Mouse (Mus musculus): Measurements from ENCODE around the gene Cntnap2.

The Cntnap2 gene

DNA sequence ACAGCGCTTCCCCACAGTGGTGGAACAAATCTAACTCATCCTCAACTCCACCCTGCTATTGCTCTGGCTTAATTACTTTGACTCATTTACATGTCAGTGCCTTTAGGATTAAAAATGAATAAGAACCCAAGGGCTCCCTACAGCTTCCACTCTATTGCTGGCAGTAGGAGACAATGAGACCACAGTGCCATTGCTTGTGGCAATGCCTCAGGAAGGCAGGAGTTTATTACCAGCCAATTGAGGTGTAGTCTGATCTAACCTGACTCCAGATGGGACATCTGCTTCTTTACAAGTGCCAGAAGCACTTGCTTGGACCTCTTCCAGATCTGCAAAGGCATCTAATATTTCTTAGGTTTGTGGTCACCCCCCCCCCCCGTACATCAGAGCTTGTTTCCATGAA, 1615.9 kb downstream of the Cntnap2 start:
- DNase-seq (ENCODE audit: low spot score in 2 of 2), result no peak

DNA sequence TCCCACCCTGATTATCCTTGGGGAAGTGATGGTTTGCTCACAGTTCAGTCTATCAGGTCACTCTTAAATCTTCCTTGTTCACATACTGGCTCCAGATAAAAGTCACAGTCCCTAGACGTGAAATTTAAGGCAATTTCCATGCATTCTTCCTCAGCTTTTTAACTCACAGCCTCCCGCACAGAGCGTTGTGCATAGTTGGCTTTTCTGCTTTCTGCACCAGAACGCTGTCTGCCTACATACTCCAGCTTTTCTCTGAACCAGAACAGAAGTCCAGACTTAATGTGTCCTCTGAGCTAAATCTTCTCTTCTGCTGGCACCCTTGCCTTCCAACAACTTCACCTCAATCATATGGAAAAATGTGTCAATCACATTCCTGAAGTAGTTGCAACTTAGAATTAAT, 1616.5 kb downstream of the Cntnap2 start:
- no peak for DNase-seq (ENCODE audit: low spot score in 2 of 2)

DNA sequence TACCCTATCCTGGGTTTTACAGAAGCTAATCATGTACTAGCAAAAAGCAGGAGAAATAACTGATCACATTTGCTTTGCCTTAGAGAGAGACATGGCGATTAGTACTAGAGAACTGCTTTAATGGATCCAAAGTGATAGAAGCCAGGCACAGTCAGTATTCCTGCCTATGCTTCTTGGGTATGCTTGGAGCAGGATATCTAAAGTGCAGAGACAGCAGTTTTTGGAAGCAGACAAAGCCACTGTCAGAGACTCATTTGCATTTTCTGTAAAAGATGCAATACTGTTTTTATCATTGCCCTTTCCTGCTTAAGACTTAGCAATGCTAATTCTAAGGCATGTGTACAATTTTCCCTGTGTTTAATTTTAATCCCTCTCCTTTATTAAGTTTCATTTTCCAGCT, 1637.0 kb downstream of the Cntnap2 start:
- DNase-seq (ENCODE audit: low spot score in 2 of 2), result no peak

DNA sequence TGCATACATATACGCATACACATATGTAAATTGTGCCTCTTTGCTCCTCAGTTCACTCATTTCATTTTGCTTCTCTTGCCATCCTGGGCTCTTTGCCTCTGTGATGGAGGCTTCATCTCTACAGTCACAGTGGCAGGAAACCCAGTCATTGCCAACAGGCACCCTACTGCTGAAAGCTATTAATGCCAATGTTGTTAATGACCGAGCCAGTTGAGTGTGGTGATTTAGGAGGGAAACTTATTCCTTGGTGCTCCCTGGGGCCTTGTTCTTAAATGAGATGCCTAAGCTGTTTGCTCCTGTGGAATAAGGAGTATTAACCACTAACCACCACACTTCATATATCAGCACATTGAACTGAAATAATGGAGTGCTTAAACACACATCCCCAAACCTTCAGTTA, 1640.2 kb downstream of the Cntnap2 start:
- no peak for DNase-seq (ENCODE audit: low spot score in 2 of 2)

DNA sequence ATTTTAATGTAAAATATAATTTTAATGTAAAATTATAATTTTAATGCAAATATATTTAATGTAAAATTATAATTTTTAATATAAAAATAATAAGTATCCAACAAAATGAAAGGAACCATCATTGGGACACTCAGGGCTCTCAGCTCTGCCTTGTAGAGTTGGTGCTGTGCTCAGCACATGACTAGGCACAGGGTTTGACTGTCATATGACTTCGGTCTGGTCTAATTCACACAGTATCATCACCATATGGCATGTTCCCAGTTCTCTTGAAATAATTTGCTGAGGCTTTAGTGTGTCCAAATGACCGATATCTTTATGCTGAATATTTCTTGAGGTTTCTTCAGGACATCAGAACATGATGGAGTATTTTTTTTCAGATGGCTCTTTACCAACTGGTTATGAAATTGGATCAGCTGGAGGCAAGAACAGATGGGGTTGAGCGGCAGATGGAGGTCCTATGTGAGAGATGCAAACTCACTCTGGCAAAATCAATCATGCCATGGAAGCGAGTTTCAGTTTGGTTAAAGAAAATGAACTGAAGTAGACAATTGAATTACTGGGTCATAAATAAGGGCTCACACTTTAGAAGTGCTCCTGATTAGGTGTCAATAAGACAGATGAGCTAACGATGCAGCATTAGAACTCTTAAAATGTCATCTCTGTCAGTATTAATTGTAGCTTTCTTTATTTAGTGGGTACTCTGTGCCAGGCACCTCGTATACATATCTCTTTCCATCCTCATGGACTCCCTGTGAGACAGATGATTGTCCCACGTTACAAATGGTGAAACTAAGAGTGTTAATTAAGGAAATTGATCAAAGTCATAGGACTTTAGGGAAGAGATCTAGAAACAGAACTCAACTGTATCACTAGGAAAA, 1645.4 kb downstream of the Cntnap2 start:
- no peak for DNase-seq (ENCODE audit: low spot score in 2 of 2)

DNA sequence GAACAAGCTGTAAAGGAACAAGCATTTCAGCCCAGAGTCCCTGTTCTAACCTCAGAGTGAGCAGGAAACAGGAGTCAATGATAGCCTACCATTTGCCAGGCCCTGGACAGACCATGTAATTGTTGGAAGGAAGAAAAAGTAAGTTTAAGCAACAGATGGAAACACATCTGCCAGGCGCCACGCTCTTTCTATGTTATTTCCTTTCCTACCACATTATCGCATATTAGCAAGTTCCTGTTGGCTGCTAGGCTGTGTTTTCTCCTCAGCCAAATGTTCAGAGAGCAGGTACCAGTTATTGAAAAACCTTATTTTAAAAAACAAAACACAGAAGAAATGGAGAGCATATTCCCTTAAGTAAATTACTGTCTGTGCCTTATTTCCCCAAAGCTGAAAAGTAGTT, 1646.8 kb downstream of the Cntnap2 start:
- no peak for DNase-seq (ENCODE audit: low spot score in 2 of 2)

DNA sequence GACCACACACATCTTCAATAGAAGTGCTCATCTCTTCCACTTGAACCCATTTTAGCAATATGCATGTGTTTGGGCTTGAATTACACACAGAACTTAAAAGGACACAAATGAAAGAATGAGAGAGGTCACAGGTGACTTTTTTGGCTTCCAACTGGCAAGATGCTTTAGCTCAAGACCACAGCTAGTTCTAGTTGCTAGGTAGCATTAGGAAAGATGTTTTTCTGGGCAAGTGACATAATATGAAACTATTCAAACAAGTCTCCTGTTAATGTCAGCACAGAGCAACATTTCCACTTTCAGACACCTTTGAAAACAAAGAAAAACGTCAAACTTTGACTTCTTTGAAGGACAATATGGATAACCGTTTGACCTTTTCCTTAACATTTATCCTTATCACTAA, 1657.4 kb downstream of the Cntnap2 start:
- DNase-seq (ENCODE audit: low spot score in 2 of 2), result no peak

DNA sequence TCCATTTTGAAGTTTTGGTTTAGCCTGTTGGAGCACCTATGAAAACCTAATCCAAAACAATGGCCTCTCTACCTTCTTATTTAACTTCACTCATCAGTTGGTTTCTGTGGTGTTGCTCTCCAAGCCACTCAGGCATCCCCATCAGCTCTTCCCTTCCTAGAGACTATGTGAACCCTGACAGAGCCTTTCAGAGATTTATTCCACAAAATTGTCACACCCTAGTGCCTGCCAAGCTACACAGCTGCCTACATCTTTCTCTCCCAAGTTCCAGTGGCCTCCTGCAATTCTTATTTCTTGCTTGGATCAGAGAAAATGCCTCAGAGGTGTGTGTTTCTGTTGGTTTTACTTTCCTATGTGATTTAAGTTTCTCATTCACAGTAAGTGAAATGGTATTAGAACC, 1674.6 kb downstream of the Cntnap2 start:
- no peak for DNase-seq (ENCODE audit: low spot score in 2 of 2)

DNA sequence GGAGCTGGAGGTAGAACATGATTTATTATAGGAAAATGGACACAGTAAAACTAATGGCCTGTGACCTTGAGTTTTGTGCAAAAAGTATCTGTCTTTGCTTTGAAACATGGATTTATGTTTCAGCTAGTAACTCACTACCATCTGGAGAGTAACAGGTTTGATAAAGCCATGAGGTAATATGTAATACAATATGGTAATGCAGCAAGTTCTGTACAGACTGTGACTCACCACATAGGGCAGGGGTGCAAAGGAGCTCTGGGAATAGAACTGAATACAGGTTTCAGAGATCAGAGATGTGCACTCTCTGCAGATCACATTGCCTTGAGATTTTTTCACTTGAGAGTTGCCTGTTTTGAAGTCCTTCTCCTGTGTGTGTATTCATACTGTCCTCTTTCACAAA, 1689.3 kb downstream of the Cntnap2 start:
- no peak for DNase-seq (ENCODE audit: low spot score in 2 of 2)

DNA sequence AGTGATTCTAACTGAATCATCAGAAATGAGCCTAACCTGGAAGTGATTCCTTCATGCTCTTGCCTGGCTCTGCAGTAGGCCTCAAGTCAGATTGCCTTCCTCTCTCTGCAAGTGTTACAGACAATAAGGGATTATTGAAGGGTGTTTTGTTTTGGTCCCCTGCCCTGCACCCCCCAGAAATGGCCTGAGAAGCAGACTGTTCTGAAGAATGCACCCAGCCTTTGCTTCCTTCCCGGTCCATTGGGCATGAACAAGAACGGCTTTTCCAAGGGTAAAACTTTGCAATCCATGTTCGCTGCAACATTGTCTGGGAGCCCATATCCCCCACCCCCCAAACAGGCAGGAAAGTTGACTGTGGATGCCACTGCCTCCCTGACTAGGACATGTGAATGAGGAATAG, 1704.3 kb downstream of the Cntnap2 start:
- DNase-seq (ENCODE audit: low spot score in 2 of 2), result no peak

DNA sequence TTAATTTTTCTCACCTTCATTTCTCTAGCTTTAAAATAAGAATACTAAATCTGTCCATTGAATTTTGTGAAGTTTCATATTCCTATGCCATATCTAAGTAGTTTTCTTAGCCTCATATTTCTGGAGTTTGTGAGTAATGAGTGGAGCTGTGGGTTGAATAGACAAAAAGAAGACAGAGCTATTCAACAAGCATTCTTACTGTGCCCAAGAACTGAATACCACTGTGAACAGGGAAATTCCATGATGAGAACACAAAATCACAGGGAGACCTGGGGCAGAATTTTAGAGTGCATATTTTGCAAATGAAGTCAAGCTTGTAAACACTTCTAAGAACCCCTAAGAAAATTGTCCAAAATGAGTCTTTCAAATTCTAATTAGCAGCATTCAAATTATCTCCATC, 1715.4 kb downstream of the Cntnap2 start:
- no peak for DNase-seq (ENCODE audit: low spot score in 2 of 2)

DNA sequence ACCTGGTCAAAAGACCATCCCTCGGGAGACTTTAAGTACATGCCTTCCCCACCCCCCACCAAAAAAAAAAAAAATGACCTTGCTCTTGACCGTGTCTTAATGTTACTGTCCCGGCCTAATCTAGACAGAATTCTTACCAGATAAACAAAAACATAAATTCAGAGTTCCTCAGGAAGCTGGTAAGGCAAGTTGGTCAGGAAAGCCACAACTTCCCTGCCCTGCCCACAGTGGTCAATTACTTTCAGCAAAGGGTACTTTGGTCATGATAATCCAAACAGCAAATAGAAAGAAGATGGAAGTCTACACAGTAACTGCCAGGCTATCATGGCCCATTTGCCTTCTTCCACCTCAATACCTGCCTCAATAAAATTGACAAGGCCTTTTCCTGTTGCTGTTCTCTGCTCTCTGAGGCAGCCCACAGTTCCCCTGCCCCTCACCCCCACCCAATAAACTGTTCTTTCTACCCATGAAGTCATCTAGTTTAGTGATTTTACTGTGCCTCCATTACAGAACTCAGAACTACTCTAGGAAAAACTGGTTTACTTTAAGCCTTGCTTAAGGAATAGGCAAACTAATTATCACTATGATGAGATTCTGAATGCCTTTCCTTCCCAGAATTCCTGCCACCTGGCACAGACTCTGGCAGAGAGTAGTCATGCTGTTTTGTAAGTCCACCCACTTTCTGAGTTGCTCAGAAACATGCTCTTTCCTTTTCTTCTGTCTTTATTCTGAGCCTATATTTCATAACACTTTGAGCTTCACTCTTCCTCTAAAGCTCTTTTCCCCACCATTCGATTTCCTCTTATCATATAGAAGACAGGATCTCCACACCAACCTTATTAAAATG, 1743.3 kb downstream of the Cntnap2 start:
- no peak for DNase-seq (ENCODE audit: low spot score in 2 of 2)

DNA sequence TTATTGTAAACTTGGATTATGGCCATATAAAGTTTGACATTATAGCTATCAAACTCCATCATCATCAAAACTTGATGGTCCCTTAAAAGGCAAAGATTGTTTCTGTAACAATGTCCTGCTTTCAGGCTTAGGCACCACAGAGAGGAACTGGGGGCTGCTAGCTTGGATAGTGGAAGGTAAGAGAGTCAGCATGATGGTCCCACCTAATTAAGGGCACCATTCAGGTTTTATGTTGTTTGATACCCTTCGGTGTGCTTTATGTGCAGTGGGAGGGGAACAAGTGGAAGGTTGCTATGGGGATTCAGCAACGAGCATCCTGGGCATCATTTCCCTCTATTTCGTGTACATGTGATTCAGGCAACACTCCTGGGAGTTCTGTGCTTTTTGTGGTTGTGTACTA, 1797.5 kb downstream of the Cntnap2 start:
- no peak for DNase-seq (ENCODE audit: low spot score in 2 of 2)

DNA sequence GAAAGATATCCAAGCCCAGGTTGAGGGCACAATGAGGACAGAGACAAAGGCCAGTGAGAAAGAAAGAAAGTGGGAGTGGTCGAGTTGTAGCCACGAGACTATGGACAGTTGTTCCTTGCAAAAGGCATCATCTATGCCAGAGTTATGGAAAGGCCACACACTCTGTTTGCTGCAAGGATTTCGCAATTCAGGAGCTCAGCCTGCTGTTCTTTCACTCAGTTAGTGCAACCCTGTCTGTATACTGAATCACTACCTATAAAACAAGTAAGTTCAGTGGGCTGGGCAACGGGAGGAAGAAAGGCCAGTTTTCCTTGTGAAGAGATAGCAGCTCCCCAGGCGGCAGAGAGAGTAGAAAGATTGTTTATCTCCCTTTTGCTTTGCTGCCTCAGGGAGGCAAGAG, 1801.9 kb downstream of the Cntnap2 start:
- DNase-seq (ENCODE audit: low spot score in 2 of 2), result no peak

DNA sequence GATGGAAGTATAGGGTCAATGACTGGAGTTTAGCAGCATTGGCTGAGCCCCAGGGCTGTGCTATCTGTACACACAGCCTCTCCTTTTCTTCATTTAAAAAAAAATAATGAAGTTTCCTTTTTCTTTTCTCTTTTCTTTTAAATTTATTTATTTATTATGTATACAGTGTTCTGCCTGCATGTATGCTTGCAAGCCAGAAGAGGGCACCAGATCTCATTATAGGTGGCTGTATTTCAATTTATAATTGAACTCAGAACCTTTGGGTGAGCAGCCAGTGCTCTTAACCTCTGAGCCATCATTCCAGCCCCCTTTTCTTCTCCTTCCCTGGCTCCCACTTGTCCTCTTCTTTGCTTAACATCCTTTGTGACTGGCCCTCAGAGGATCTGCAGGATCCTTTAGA, 1807.2 kb downstream of the Cntnap2 start:
- no peak for DNase-seq (ENCODE audit: low spot score in 2 of 2)

DNA sequence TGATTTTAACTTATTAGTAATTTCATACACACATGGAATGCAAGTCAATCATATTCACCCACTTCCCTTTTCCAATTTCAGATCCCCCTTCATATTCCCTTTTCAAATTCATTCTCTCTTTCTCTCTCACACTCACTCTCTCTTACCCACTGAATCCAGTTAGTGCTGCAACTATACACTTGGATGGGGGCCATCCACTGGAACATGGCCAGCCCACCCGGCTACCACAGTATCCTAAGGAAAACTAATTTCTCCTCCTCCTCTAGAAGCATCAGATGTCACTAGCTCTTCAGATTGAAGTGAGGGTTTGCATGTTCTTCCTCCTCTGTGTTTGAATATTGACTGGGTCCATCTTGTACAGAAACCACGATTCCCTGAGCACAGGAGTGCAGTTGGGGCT, 1827.1 kb downstream of the Cntnap2 start:
- DNase-seq (ENCODE audit: low spot score in 2 of 2), result no peak

DNA sequence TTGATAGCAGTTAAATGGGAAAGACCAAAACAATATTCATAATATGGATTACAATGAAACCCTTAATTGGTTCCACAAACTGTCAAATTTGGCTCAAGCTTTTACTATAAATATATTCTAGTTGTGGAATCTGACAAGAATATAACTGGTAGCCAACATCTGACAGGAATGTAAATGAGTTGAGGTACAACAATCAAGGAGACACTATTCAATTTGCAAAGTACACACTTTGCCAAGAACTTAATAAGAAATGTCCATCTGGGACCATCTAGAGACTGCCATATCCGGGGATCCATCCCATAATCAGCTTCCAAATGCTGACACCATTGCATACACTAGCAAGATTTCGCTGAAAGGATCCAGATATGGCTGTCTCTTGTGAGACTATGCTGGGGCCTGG, 1850.0 kb downstream of the Cntnap2 start:
- no peak for DNase-seq (ENCODE audit: low spot score in 2 of 2)

DNA sequence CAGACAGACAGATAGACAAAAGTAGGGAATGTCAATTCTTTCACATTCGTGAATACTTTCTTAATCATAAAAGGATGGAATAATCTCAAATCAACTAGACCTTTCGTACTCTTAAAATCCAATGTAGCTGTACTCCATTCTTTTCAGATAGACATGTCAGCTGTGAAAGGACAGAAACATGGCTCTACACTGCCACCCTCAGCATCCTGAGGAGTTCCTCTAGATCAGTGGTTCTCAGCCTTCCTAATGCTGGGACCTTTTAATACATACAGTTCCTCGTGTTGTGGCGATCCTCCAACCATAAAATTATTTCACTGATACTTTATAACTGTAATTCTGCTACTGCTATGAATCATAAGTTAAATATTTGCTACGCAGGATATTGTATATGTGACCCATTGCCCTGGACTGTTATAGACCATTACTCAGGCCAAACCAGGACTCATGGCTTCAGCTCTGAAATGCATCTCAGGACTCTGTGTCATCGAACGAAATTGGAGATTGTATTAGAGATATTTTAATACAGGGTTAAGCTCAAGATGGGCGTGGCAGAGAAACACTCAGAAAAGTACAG, 1859.6 kb downstream of the Cntnap2 start:
- DNase-seq (ENCODE audit: low spot score in 2 of 2), result no peak

DNA sequence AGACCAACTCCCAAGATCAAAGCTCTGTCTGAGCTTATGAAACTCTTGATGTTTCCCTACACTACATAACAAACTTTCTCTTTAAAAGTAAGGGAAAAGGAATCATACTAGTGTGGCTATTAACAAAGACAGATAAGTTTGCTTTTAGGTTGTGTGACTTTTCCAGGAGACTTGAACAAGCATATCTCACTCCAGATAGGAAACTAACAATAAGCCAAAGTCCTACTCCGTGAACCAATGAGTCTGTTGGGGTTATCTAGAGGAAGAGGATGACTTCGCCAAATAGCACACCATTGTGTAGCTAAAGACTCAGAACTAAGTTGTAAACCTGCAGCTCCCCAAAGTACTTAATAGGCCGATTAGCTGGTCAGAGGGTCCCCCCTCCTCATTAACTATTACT, 1860.8 kb downstream of the Cntnap2 start:
- no peak for DNase-seq (ENCODE audit: low spot score in 2 of 2)

DNA sequence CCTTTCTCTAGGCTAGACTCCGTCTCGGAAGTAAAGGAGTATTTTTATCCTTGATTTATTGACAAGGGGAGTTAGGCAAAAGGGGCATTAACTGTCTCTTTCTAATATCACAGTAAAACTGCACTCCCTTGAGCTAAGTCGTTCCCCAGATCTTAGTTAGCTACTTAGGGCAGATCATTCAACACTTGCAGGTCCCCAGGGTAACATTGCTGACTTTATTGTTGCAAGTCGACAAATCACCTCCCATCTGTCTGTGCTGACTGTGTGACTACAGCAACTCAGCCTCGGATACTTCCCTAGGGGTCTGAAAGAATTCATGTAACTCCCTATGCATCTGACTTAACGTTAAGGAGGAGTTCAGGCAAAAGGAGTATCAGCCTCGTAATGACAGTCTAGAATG, 1865.6 kb downstream of the Cntnap2 start:
- DNase-seq (ENCODE audit: low spot score in 2 of 2), result no peak

DNA sequence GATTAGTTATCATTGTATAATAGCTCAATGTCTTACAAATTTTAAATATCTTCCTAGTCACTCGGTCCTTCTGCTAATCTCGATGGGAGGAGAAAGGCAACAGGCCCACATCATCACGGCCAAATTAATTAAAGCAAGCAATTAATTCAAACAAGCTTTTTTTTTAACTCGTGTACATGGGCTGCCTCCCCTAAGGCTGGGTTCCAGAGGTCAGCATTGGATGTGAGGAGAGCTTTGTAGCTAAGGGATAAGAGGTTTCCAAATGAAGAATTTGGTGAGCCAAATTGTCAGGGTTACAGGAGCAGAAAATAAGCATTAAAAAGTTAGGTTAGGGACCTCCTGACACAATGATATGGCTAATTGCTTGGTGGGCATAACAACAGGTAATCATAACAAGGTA, 1886.5 kb downstream of the Cntnap2 start:
- no peak for DNase-seq (ENCODE audit: low spot score in 2 of 2)

DNA sequence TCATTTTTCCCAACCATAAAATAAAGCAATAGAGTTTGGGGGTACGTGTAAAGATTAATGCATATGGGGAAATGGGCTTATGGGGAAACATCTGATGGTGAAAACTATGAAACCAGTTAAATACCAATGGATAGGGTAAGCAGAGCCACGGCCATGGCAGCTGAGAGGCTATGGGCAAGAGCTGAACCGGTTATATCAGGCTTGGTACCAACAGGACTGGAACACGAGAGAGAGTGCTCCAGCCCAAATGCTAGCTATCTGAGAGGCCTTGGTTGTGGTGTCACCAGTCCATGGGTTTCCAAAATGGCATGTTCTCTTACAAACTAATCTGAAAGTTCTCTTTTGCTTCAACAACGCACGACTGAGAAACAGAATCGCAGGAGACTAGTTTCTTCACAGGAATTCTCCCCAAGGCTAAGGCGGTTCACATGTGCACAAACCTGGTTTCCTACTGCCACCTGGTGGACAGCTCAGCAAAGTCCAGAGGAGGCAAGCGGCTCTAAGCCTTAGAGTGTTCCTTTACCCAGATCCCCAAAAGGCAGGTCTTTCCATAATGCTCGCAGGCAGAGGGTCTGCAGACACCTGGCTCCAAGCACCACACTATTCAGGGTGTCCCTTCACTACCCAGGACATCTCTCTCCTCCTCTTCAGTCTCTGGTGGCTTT, 1902.0 kb downstream of the Cntnap2 start:
- DNase-seq (ENCODE audit: low spot score in 2 of 2), result peak in 1 of 2 experiments; percentile 19
